8 mouse cellular contexts compared by ENCODE assay signal in genomic region chr13:55361974-55362452, GRCm38 (mm10). TPM values are rescaled to one million over a fixed set of nuclear protein-coding genes. Genes with fewer than 3 reads are reported as not detected.
DNase-seq lines count a peak whose midpoint lies in the region; ATAC-seq and TF ChIP-seq lines count a peak whose summit lies in the region.

No protein-coding gene starts in this region.

- no peaks in the 10 kb centered on the region for H3K9me3 ChIP-seq in heart, embryonic 16.5 days (replicated peaks; ENCODE audit: control insufficient read depth, low read length)
- no peaks in the 10 kb centered on the region for H3K9me3 ChIP-seq in liver, embryonic 16.5 days (replicated peaks; ENCODE audit: control insufficient read depth, low read length)
- H3K9me3 ChIP-seq in stomach, postnatal 0 days (ENCODE audit: control insufficient read depth, low read length) = no peaks in the 10 kb centered on the region

- peak; percentile 17 for ATAC-seq in heart, embryonic 16.5 days (replicated peaks; ENCODE audit: extremely low read depth, insufficient read depth, low FRiP score)
- peak; percentile 36 for ATAC-seq in liver, embryonic 16.5 days (ENCODE audit: low read depth)
- peak; percentile 25 for ATAC-seq in stomach, postnatal 0 days (ENCODE audit: low FRiP score, low TSS enrichment)

- TF ChIP-seq CTCF in heart, adult 2 months (IDR thresholded peaks at IDR 0.05) = no peak
- no peak; the same call in 1 of the 2 replicates for TF ChIP-seq CTCF in stomach, postnatal 0 days (IDR thresholded peaks at IDR 0.05; ENCODE audit: low read depth)

- H3K79me2 ChIP-seq in heart, adult 2 months (replicated peaks; ENCODE audit: control insufficient read depth, insufficient read depth, low read length) = peaks cover 7% of the 10 kb centered on the region

- peak overlapping the region; percentile 84 for H3K4me2 ChIP-seq in heart, embryonic 16.5 days (ENCODE audit: low read depth, low read length)
- peak overlapping the region; percentile 79 for H3K4me2 ChIP-seq in liver, embryonic 16.5 days (ENCODE audit: low read depth, low read length)
- peak overlapping the region; percentile 83 for H3K4me2 ChIP-seq in stomach, postnatal 0 days (replicated peaks; ENCODE audit: low read depth)

- peak overlapping the region; percentile 93 for H3K9ac ChIP-seq in heart, adult 2 months (ENCODE audit: low read depth, low read length)
- peak overlapping the region; percentile 97 for H3K9ac ChIP-seq in heart, embryonic 16.5 days (ENCODE audit: low read length)
- H3K9ac ChIP-seq in liver, embryonic 16.5 days (ENCODE audit: low read depth, low read length) = peak overlapping the region; percentile 95
- H3K9ac ChIP-seq in stomach, postnatal 0 days (ENCODE audit: low read length) = peak overlapping the region; percentile 96

- TF ChIP-seq POLR2A in heart, adult 2 months (IDR thresholded peaks at IDR 0.05; ENCODE audit: insufficient read depth, low read depth, low read length) = no peak

- peaks cover 7% of the 10 kb centered on the region; the same call in 1 of the 2 replicates for H3K4me1 ChIP-seq in heart, adult 2 months (ENCODE audit: control insufficient read depth, insufficient read depth, low read length)
- peaks cover 12% of the 10 kb centered on the region for H3K4me1 ChIP-seq in heart, embryonic 16.5 days (ENCODE audit: control insufficient read depth, insufficient read depth, low read length)
- H3K4me1 ChIP-seq in liver, embryonic 16.5 days (ENCODE audit: control insufficient read depth, low read depth, low read length) = peaks cover 26% of the 10 kb centered on the region
- H3K4me1 ChIP-seq in stomach, postnatal 0 days (replicated peaks; ENCODE audit: control insufficient read depth, insufficient read depth) = no peaks in the 10 kb centered on the region; the same call in 1 of the 2 replicates

- WGBS in heart, adult 2 months = under 1% methylated on average over 32 of the region's 32 CpGs
- WGBS in heart, embryonic 16.5 days = under 1% methylated on average over 32 of the region's 32 CpGs
- under 1% methylated on average over 32 of the region's 32 CpGs for WGBS in liver, embryonic 16.5 days (ENCODE audit: insufficient replicate concordance)
- WGBS in stomach, postnatal 0 days = under 1% methylated on average over 32 of the region's 32 CpGs

- peaks cover 8% of the 10 kb centered on the region for H3K36me3 ChIP-seq in heart, adult 2 months (ENCODE audit: control insufficient read depth, insufficient read depth, low read length)
- peaks cover 14% of the 10 kb centered on the region for H3K36me3 ChIP-seq in heart, embryonic 16.5 days (ENCODE audit: control insufficient read depth, insufficient read depth)
- peaks cover 12% of the 10 kb centered on the region for H3K36me3 ChIP-seq in liver, embryonic 16.5 days (ENCODE audit: control insufficient read depth, insufficient read depth)
- peaks cover 10% of the 10 kb centered on the region for H3K36me3 ChIP-seq in stomach, postnatal 0 days (ENCODE audit: control insufficient read depth, insufficient read depth, low read length)

- TF ChIP-seq EP300 in heart, adult 2 months (IDR thresholded peaks at IDR 0.05; ENCODE audit: insufficient read depth, low read depth, low read length) = no peak
- no peak for TF ChIP-seq EP300 in stomach, postnatal 0 days (optimal IDR thresholded peaks at IDR 0.05)

- no peaks in the 10 kb centered on the region for H3K27me3 ChIP-seq in heart, adult 2 months (ENCODE audit: control insufficient read depth, insufficient read depth, low read length)
- no peaks in the 10 kb centered on the region; the same call in 1 of the 2 replicates for H3K27me3 ChIP-seq in heart, embryonic 16.5 days (ENCODE audit: control insufficient read depth, insufficient read depth, low read length)
- H3K27me3 ChIP-seq in liver, embryonic 16.5 days (ENCODE audit: control insufficient read depth, insufficient read depth, low read depth, low read length) = no peaks in the 10 kb centered on the region
- H3K27me3 ChIP-seq in stomach, postnatal 0 days (ENCODE audit: control insufficient read depth, insufficient read depth, low read length) = no peaks in the 10 kb centered on the region

- H3K27ac ChIP-seq in heart, adult 2 months = peak overlapping the region; percentile 91
- H3K27ac ChIP-seq in heart, embryonic 16.5 days (ENCODE audit: low read length) = peak overlapping the region; percentile 95
- H3K27ac ChIP-seq in liver, embryonic 16.5 days (ENCODE audit: low read length) = peak overlapping the region; percentile 97
- peak overlapping the region; percentile 97 for H3K27ac ChIP-seq in stomach, postnatal 0 days (replicated peaks)

- intact Hi-C loops in heart, adult 2 months (cut with DNase I) = loop anchor here (2.0 kb wide), 2 partner anchors 33 to 231 kb away; partner anchors contain the start of gene Mxd3

- H3K4me3 ChIP-seq in heart, adult 2 months = peak overlapping the region; percentile 97
- H3K4me3 ChIP-seq in heart, embryonic 16.5 days (ENCODE audit: low read length) = peak overlapping the region; percentile 99
- H3K4me3 ChIP-seq in liver, embryonic 16.5 days (ENCODE audit: low read depth, low read length) = peak overlapping the region; percentile 96
- H3K4me3 ChIP-seq in stomach, postnatal 0 days (ENCODE audit: low read depth, low read length) = peak overlapping the region; percentile 94

- DNase-seq in heart, adult 2 months = no peak
- no peak for DNase-seq in heart, adult 11 months
- DNase-seq in thymus, postnatal 0 days (ENCODE audit: low spot score) = peak; percentile 35
- DNase-seq in thymus, postnatal 25 days = no peak
- no peak for DNase-seq in stomach, postnatal 0 days (ENCODE audit: low spot score)
- no peak for DNase-seq in adrenal gland, adult 8-10 months

RNA-seq across cellular contexts. Expression of gene Lman2, which starts 0.6 kb away (rescaled TPM):
- total RNA-seq in heart, adult 2 months (2021) = 10 to 100 TPM; 50.5 to 52.2 TPM
- polyA plus RNA-seq in heart, adult 2 months (2012; rRNA removed) = 52.6 and 83.6 TPM in 2 replicates
- polyA plus RNA-seq in thymus, postnatal 0 days (2015; fragmentation: Nextera tagmentation; extraction: Ambion mirVana) = 94.2 and 97.1 TPM in 2 replicates
- polyA plus RNA-seq in heart, embryonic 16.5 days (2015; fragmentation: Nextera tagmentation; extraction: Ambion mirVana) = 84.2 and 84.5 TPM in 2 replicates
- polyA plus RNA-seq in liver, embryonic 16.5 days (2015; fragmentation: Nextera tagmentation; extraction: Ambion mirVana) = 53.3 and 55.5 TPM in 2 replicates
- 73.7 and 76.5 TPM in 2 replicates for polyA plus RNA-seq in stomach, postnatal 0 days (2015; fragmentation: Nextera tagmentation; extraction: Ambion mirVana)
- total RNA-seq in adrenal gland, adult 8-10 months (2022) = 100 to 1,000 TPM; 112 to 127 (median 118) TPM

RNA-seq across cellular contexts. Expression of gene Rgs14, which starts 7.5 kb away (rescaled TPM):
- under 1 TPM; 0.23 to 0.73 TPM for total RNA-seq in heart, adult 2 months (2021)
- polyA plus RNA-seq in heart, adult 2 months (2012; rRNA removed) = 0.97 and 1.9 TPM in 2 replicates
- 53.6 and 62.3 TPM in 2 replicates for polyA plus RNA-seq in thymus, postnatal 0 days (2015; fragmentation: Nextera tagmentation; extraction: Ambion mirVana)
- 1.4 and 2.4 TPM in 2 replicates for polyA plus RNA-seq in heart, embryonic 16.5 days (2015; fragmentation: Nextera tagmentation; extraction: Ambion mirVana)
- 2.8 and 3.2 TPM in 2 replicates for polyA plus RNA-seq in liver, embryonic 16.5 days (2015; fragmentation: Nextera tagmentation; extraction: Ambion mirVana)
- polyA plus RNA-seq in stomach, postnatal 0 days (2015; fragmentation: Nextera tagmentation; extraction: Ambion mirVana) = 0.51 and 0.73 TPM in 2 replicates
- 1 to 10 TPM in 1 of 4 experiments, under 1 TPM in 3; 0.45 to 1.8 (median 0.88) TPM for total RNA-seq in adrenal gland, adult 8-10 months (2022)

RNA-seq across cellular contexts. Expression of gene Mxd3, which starts 32.4 kb away (rescaled TPM):
- not detected for total RNA-seq in heart, adult 2 months (2021)
- polyA plus RNA-seq in heart, adult 2 months (2012; rRNA removed) = 0.21 and 0.53 TPM in 2 replicates
- polyA plus RNA-seq in thymus, postnatal 0 days (2015; fragmentation: Nextera tagmentation; extraction: Ambion mirVana) = 57.9 and 66.6 TPM in 2 replicates
- 29.2 and 29.4 TPM in 2 replicates for polyA plus RNA-seq in heart, embryonic 16.5 days (2015; fragmentation: Nextera tagmentation; extraction: Ambion mirVana)
- polyA plus RNA-seq in liver, embryonic 16.5 days (2015; fragmentation: Nextera tagmentation; extraction: Ambion mirVana) = 24.0 and 28.7 TPM in 2 replicates
- polyA plus RNA-seq in stomach, postnatal 0 days (2015; fragmentation: Nextera tagmentation; extraction: Ambion mirVana) = 9.7 and 12.4 TPM in 2 replicates
- total RNA-seq in adrenal gland, adult 8-10 months (2022) = 1 to 10 TPM in 2 of 4 experiments, under 1 TPM in 2; 0.30 to 1.9 (median 1.1) TPM

RNA-seq across cellular contexts. Expression of gene Slc34a1, which starts 36.0 kb away (rescaled TPM):
- total RNA-seq in heart, adult 2 months (2021) = not detected
- 0.16 and 0.18 TPM in 2 replicates for polyA plus RNA-seq in heart, adult 2 months (2012; rRNA removed)
- 0.06 and 0.07 TPM in 2 replicates for polyA plus RNA-seq in thymus, postnatal 0 days (2015; fragmentation: Nextera tagmentation; extraction: Ambion mirVana)
- not detected in 2 replicates for polyA plus RNA-seq in heart, embryonic 16.5 days (2015; fragmentation: Nextera tagmentation; extraction: Ambion mirVana)
- 0.15 TPM in 1 of 2 replicates, not detected in the other for polyA plus RNA-seq in liver, embryonic 16.5 days (2015; fragmentation: Nextera tagmentation; extraction: Ambion mirVana)
- not detected in 2 replicates for polyA plus RNA-seq in stomach, postnatal 0 days (2015; fragmentation: Nextera tagmentation; extraction: Ambion mirVana)
- total RNA-seq in adrenal gland, adult 8-10 months (2022) = not detected

RNA-seq across cellular contexts. Expression of gene Rab24, which starts 40.3 kb away (rescaled TPM):
- total RNA-seq in heart, adult 2 months (2021) = 10 to 100 TPM; 29.1 to 37.2 TPM
- polyA plus RNA-seq in heart, adult 2 months (2012; rRNA removed) = 60.6 and 68.9 TPM in 2 replicates
- polyA plus RNA-seq in thymus, postnatal 0 days (2015; fragmentation: Nextera tagmentation; extraction: Ambion mirVana) = 99.1 and 105 TPM in 2 replicates
- polyA plus RNA-seq in heart, embryonic 16.5 days (2015; fragmentation: Nextera tagmentation; extraction: Ambion mirVana) = 67.4 and 74.8 TPM in 2 replicates
- polyA plus RNA-seq in liver, embryonic 16.5 days (2015; fragmentation: Nextera tagmentation; extraction: Ambion mirVana) = 42.2 and 50.1 TPM in 2 replicates
- polyA plus RNA-seq in stomach, postnatal 0 days (2015; fragmentation: Nextera tagmentation; extraction: Ambion mirVana) = 79.7 and 85.3 TPM in 2 replicates
- total RNA-seq in adrenal gland, adult 8-10 months (2022) = 100 to 1,000 TPM in 1 of 4 experiments, 10 to 100 TPM in 3; 62.0 to 102 (median 88.6) TPM

Comparison
In these comparisons a context has a peak if more than half of its experiments do, and no peak if none do; other contexts are left out.
1. RNA of gene Rgs14, which starts 7.5 kb away (polyA plus RNA-seq): 53.6 to 62.3 TPM in thymus, postnatal 0 days; 2.8 to 3.2 TPM in liver, embryonic 16.5 days, 1.4 to 2.4 TPM in heart, embryonic 16.5 days, 0.97 to 1.9 TPM in heart, adult 2 months and 0.51 to 0.73 TPM in stomach, postnatal 0 days; every median in the first group is over 10 times any median in the second.
2. Peak in every context shown above with its lines, with median percentiles within 50 percentile points of each other: H3K27ac ChIP-seq, H3K4me3 ChIP-seq, H3K9ac ChIP-seq, ATAC-seq and H3K4me2 ChIP-seq.